Mouse (Mus musculus): ENCODE measurements around the gene Ccdc159. TPM values are rescaled to one million over a fixed set of nuclear protein-coding genes. Genes with fewer than 3 reads are reported as not detected.
A peak's percentile ranks its signal among the peaks of the same experiment; 100 is the strongest.

Gene Ccdc159
- 6.5 and 8.5 TPM in 2 replicates for total RNA-seq (2021)
- long read RNA-seq, experiment 1, partial matches to known transcripts = 3 of 6 reads
- long read RNA-seq, experiment 1, other reads (novel, unspliced or antisense) = 1 of 6 reads
- long read RNA-seq, experiment 2, partial matches to known transcripts = 0 of 5 reads
- long read RNA-seq, experiment 2, other reads (novel, unspliced or antisense) = 2 of 5 reads

DNA sequence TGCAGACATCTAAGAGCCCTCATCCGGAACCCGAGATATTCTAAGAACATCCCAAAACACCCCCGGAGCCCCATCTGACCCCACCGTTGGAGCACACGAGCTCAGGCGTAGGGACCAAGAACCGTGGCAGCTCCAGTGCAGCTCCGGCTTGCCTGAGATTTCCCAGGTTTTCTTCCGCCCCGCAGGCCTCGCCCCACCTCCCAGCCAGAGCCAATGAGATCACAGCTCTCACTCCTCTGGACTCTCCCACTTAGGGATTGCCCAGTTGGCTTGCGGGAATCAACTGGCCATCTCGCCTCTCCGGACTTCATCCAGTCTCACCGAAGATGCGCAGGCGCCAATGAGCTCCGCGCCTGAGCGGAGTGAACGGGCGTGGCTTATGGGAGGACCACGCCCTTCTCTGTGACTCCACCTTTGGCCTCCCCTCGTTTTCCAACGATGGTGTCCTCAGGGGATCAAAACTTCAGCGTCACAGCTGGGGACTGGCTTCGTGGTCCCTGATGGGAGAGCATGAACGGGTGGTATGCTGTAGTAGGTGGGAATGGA lies at the start of gene Ccdc159, which contains the start of gene Tmem205:
Ccdc159 (plus strand) TSS at position 264 of the 546 bp plus-strand sequence.
Tmem205 (minus strand) TSS at position 349 of the 546 bp plus-strand sequence.
- peak; percentile 96 for DNase-seq

DNA sequence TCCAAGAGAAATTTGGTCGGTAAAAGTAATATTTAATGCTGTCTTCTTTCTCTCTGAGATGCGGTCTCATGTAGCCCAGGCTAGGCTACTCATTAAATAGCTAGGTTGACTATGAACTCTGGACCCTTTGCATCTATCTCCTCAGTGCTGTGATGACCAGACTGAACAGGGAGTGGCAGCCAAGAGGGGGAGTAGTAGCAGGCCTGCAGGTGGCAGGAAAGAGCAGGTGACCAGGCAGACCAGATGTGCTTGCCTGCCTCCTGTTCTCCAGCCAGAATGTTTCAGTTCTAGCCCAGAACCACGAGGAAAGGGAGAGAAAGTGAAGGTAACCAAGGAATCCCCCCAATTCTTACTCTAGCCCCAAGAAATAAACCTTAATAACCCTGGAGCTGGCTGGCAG lies 38.0 kb upstream of the Ccdc159 start:
- no peak for DNase-seq

DNA sequence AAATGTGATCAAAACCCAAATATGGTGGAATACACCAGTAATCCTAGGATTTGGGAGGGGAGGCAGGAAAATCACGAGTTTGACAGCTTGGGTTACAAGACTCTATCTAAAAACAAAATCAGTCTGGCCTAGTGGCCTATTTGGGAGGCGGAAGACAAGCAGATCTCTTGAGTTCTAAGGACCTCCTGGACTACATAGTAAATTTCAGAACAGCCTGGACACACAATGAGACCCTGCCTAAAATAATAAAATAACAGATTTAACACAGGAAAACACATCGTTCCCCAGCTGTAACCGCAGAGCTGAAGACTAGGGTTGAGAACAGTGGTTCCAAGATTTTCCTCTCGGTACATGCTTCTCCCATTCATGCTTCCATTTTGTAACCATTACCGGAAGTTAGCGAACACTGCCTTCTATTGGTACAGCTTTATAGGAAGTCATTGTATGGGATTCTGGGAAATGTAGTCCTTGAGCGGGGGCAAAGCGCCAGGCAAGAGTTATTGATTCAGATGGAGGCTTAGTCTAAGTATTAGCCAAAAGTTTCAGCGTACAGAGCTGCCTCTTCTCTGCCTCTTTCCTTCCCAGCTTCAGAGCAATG lies 25.9 kb upstream of the Ccdc159 start:
- peak; percentile 75 for DNase-seq

DNA sequence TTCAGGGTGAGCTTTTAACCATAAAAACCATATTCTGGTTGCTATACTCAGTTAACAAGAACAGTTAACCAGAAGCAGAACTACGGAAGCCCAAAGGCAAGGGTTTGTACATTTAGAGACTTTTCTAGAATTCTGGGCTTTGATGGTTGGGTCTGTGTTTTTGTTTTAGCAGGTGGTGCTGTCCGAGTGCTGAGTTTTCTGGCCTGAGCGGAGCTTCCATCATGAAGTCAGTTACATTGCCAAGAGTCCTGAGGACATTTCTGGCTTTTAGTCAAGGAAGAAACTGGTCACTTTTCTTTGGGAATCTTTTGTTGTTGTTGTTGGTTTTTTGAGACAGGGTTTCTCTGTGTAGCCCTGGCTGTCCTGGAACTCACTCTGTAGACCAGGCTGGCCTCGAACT lies 23.2 kb upstream of the Ccdc159 start:
- DNase-seq = no peak

DNA sequence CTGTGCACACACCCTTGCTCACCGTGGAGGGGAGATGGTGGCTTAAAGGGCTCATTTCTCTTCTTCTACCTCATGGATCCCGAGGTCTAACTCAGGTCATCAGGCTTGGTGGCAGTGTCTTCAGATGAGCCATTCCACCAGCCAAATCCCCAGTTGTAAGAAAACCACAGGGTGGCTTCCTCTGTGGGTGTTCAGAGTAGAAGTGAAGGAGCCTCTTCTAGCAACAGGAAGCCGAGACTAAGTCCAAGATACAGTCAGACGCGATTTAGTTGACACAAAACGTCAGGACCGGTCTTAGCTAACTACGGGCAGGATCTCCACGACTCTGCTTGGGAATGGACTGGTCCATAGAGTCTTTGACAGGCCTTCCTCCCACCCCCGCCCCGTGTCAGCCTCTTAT lies 19.1 kb upstream of the Ccdc159 start:
- no peak for DNase-seq

DNA sequence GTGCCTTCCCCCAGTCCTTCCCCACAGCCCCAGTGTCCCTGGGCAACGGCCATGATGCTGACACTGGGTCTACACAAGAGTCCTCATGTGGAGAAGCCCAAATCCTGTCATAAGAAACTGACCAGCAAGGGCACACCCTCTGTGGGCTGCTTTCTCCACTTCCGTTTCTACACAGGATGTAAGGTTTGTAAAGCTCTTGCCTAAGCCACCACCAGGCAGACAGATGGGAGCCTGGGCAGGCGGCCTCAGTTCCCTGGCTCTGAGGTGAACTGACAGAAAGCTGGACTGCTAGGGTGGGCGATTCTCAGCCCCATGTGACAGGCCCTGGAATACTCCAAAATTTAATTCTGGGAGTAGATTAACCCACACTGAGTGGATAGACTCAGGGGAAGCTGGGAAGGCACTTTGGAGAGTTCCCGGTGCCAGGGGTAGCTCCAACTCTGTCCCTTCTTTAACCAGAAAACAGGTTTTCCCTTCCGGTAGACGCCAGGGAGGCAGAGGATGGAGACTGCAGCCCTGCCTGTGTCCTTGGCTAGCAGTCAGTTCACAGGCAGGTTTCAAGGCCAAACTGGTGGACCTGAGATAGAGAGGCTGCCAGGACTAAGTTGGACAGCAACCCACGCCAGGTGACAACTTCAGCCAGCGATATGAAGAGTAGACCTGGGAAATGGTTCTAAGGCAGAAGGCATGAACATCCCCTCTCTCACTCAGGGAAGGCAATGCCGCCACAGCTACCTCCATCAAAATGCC lies 17.6 kb upstream of the Ccdc159 start:
- DNase-seq = no peak

DNA sequence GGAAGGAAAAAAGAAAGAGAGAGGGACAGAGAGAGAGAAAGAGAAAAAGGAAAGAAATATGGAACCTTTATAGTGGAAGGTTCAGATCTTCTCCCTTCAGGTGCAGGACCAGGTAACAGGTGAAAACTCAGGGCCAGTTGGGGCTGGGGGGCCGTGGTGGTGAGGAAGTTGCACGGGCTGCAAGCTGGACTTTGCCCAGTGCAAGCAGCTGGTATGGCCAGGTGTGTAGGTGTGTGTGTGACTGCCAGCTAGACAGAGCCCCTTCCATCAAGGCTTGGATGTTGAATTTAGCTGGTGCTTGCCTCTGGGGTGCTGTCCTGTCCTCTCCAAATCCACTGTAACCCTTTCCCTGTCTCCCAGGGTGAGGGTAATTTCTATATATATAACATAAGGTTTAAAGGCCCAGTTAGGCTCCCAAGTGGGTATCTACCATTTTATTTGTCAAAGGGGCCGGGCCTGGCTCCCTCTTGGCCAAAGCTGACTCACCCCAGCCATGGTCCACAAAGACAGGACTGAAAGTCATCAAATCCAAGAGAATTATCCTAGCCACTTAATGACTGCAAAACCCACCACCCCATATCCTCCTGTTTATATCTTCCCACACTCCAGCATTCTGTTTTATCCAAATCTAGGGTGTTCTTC lies 10.3 kb upstream of the Ccdc159 start:
- no peak for DNase-seq

DNA sequence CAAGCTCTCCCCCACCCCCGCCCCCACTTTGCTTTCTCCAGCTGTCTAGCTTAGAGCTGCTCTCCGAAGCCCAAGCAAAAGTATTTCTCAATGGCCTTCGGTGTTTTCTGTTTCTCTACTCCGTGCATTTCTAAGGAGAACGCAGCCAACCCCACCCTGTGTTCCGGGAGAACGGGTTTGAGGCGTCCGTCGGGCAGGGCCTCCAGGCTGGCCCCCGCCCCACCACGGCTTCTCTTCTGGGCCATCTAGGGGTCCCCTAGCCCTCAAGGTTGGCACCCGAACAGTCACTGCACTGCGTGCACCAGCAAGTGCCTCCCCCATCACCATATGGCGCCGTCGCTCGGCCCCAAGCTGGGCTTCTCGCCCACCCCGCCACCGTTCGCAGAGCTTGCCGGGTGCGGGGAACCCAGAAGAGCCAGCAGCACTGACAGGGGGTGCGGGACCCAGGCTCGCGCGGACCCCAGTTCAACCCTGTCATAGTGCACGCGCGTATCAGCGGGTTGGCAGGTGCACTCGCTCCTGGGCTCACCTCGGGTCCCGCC lies 9.7 kb upstream of the Ccdc159 start:
- DNase-seq = no peak

DNA sequence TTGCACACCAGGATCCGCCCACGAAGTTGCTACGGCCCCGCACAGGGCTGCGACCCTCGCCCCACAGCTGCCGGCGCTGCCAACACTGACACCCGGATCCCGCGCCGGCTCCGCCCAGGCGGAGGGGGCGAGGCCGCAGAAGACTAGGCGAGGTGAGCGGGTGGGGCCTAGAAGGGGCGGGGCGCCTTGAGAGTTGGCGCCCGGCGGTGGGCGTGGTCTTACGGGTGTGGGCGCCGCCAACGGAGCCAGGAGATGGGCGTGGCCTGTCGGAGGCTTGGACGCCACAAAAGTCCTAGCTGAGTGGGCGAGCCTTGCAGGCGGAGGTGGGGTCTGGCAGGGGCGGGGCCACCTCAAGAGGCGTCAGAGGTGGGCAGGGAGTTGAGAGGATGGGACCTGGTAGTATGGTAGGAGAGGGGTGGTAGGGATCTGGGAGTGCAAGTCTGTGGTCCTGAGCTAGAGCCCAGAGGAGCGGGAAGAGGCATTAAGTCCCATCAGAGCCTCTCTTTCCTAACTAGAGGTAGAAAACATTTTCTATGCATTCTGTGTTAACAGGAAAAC lies 9.2 kb upstream of the Ccdc159 start, which contains the start of gene Rab3d:
Rab3d (minus strand) TSS at position 158 of the 558 bp plus-strand sequence.
- DNase-seq = peak; percentile 98

DNA sequence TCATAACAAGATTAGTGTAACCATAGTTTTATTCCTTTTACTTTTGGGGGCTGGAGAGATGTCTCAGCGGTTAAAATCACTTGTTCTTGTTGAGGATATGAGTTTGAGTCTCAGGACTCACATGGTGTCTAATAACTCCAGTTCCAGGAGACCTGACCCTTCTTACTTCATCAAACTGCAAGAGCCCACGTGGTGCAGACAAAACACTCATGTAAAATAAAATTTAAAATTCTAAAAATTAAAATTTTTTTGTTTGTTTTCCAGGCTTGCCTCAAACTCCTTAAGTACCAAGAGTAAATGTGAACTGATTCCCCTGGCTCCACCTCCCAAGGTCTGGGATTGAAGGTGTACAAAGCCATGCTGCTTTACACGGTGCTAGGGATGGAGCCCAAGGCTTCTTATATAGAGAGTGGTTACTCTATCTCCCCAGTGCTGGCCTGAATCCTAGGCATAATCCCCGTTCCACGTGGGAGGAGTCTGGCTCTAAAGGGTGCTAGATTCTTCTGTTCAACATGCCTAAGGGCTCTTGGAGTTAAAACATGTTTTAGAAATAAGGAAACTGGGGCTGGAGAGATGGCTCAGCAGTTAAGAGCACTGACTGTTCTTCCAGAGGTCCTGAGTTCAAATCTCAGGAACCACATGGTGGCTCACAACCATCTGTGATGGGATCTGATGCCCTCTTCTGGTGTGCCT lies 8.4 kb upstream of the Ccdc159 start:
- DNase-seq = no peak

DNA sequence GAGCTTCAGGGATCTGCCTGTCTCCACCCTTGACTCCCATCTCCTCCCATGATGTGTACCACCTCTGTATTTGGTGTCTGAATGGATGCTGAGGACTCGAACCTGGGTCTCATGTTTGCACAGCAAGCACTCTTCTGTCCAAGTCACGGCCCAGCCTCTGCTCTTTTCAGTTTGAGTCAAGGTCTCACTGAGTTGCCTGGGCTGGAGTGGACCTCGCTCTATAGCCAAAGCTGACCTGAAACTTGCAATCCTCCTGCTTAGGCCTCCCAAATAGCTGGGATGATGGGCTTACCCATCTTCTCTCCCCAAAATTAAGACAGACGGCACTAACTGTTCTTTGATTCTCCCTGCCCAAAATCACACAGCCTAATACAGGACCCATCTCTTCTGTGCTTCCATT lies 4.2 kb upstream of the Ccdc159 start:
- DNase-seq = no peak

DNA sequence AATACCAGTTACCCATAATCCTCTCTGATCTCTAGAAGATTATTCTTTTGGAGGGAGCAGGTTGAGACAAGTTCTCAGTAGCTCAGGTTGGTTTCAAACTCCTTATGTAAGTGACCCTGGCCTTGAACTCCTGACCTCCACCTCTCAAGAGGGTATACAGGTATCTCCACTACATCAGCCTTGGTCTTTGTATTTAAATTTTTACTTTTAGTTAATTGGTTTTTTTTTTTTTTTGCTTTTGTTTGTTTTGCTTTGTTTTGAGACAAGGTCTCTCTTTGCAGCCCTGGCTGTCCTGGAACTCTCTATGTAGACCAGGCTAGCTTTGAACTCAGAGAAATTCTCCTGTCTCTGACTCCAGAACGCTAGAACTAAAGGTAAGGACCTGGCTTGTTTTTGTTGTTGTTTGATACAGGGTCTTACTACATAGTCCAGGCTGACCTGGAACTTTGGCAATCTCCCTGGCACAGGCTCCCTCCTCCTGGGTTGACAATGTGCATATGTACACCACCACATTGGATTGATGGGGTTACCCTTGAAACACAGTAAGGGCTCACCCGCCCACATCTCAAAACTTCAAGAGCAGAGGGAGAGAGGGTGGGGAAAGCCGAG lies 3.7 kb upstream of the Ccdc159 start:
- DNase-seq = no peak

DNA sequence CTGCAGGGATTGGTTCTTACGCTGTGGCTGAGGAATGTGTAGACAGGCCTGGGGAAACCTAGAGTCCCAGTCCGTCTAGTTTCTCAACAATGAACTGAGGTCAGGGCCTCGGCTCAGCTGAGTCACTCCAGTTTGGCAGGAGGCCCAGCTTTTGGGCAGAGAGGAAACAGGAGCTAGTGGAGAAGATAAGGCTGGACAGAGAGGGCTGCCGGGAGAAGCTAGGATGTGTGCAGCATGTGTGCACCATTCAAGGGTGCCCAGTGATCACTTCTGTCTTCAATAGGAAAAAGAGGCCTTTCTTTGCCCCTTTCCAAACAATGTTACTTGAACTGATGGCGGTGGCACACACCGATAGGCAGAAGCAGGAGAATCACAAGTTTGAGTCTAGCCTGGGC lies 3.2 kb upstream of the Ccdc159 start:
- peak; percentile 97 for DNase-seq

DNA sequence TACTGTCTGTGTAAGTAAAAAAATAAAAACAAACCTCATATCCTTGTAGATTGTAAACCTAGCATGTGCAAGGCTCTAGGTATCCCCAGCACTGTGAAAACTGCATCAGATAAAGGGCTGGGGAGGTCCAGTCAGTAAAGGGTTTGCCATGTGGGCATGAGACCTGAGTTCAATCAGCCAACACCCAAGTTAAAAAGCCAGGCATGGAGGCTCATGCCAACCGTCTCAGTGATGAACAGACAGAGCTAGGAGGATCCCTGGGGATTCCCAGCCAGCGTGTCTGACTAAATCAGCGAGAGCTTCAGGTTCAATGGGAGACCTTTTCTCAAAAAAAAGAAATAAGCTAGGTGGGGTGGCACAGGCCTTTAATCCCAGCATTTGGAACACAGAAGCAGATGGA lies 2.2 kb upstream of the Ccdc159 start:
- no peak for DNase-seq

DNA sequence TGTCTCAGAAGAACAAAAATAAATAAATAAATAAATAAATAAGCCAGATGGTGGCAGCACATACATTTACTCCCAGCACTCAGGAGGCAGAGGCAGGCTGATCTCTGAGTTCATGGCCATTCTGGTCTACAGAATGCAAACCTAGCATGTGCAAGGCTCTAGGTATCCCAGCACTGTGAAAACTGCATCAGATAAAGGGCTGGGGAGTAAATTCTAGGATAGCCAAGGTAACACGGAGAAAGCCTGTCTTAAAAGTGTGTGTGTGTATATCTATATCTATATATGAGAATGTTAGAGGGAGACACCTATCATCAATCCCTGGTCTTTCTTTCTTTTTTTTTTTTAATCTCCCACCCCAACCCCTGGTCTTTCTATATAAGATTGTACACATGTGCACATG lies 1.8 kb upstream of the Ccdc159 start:
- DNase-seq = no peak

DNA sequence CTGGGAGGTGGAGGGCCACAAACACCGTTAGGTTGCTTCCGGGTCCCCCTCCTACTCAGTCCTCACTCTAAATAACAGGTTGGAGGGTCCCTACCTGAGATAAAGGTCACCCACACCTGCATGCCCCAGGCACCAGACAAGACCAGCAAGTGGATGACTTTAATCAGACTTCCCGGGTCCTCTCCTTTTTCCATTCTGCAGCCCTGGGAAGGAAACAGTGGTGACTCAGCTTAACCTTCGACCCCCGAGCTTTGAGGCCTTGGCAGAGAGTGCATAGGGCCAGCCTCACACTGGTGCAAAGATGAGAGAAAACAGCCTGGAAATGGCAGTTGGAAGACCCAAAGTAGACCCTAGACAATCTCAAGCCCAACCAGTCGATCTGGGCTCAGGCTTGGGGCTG lies 1.1 kb upstream of the Ccdc159 start:
- DNase-seq = peak; percentile 74

DNA sequence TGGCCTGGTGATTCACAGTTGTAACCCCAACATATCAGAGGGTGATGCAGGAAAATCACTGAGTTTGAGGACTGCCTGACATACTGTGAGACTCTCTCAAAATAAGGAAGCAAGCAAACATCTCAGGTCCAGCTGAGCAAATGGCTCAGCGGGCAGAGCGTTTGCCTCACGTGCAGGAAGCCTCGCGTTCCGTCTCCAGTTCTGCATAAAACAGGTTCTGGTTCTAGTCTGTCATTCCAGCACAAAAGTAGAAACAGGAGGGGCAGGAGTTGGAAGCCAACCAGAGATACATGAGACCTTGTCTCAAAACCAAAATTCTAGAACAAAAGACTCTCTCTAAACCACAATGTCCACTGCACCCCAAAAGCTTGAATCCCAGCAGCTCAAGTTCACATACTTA lies 487 bp upstream of the Ccdc159 start:
- DNase-seq = no peak

DNA sequence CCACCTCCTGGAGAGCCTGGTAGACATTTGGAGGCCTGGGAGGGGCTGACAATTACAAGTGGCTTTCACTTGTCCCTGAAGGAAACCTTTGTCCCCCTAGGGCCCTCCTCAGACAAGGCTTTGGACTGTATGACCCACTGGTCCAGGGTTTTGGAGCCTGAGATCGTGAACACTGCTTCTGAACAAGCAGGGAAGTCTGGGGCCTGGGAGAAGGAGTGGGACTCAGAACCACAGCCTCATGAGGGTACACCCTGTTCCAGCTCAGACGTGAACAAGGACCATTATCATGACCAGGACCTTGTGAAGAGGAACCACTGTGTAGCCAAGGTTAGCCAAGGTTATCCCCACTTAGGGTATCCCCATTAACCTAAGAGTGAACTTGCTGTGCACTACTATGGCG lies 1.9 kb downstream of the Ccdc159 start:
- DNase-seq = no peak

DNA sequence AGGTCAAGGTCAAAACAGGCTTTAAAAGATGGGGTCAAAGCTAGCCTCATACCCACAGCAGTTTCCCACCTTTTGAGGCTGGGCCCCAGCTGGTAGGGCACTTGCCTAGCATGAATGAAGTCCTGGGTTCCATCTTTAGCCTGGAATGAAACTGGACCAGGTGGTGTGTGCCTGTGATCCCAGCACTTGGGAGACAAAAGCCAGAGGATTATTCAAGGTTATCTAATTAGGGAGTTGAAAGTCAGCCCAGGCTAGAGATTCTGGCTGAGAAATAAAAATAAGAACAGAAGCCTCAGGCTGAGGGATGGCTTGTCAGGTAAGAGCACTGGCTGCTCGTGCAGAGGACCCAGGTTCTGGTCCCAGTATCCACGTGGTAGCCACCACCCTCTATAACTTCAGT lies 4.7 kb downstream of the Ccdc159 start:
- DNase-seq = no peak

DNA sequence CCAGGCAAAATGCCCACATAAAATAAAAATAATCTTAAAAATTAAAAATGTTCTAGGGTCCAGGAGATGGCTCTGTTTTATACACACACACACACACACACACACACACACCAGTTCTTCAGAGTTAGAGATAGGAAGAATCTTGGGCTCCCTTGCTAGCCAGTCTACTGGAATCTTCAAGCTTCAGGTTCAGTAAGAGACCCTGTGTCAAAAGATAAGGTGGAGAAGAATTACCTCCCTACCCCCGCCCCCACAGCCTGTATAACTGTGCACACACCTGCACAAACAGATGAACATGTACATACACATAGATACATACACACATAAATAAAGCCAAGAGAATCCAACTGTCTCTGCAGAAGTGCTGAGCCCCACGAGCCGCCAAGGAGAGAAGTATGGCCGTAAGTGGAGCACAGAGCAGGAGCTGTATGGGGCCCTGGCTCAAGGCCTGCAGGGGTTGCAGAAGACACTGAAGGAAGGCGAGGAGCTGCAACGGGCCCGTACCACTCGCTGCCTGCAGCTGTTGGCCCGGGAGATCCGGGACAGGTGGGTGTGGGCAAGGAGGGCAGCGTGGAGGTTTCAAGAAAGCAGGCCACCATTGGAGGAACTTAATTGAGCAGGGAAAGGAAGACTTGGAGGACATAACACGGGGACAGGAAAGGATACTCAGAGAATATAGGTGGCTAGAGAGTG lies 5.3 kb downstream of the Ccdc159 start:
- DNase-seq = no peak

All from adrenal gland, postnatal 14 days (tissue).